Mouse (Mus musculus) stomach, embryonic 14.5 days (tissue): ENCODE data around the gene Prkar1a. TPM values are rescaled to one million over a fixed set of nuclear protein-coding genes. Genes with fewer than 3 reads are reported as not detected.
"Not testable (repeated sequence)": the region's sequence is repeated elsewhere in the genome, so short reads cannot be mapped to it uniquely, and the experiment has no call there.

Experiments
- ATAC-seq: fragments of 200-750 bp; cut with Nextera tagmentation; 2 replicates; pipeline ENCODE4 v1.8.0; 2017; ENCODE audit warnings: low read depth, moderate TSS enrichment; ENCODE audit not compliant: insufficient number of reproducible peaks, insufficient read depth, low FRiP score
- H3K27ac ChIP-seq: fragments of 300-500 bp; sonication (generic); 2 replicates; pipeline ENCODE4 v1.5.1; 2014; ENCODE audit warnings: mild to moderate bottlenecking, low read length, moderate library complexity, mixed read lengths
- H3K27me3 ChIP-seq: fragments of 300-500 bp; sonication (generic); 2 replicates; pipeline ENCODE4 v1.6.1; 2014; ENCODE audit warnings: low read length, control low read depth, mixed read lengths; ENCODE audit not compliant: control insufficient read depth, insufficient read depth
- H3K36me3 ChIP-seq: fragments of 300-500 bp; sonication (generic); 2 replicates; pipeline ENCODE4 v1.6.1; 2014; ENCODE audit warnings: mild to moderate bottlenecking, control low read depth, low read length, moderate library complexity, mixed read lengths; ENCODE audit not compliant: control insufficient read depth, insufficient read depth
- H3K4me1 ChIP-seq: fragments of 300-500 bp; sonication (generic); 2 replicates; pipeline ENCODE4 v1.6.1; 2014; ENCODE audit warnings: low read length, control low read depth, mixed read lengths; ENCODE audit not compliant: control insufficient read depth, insufficient read depth
- H3K4me2 ChIP-seq: fragments of 300-500 bp; sonication (generic); replicated peaks from 2 replicates; pipeline ENCODE4 v1.6.1; 2014; ENCODE audit warnings: low read depth, low read length, control low read depth
- H3K4me3 ChIP-seq: fragments of 300-500 bp; sonication (generic); 2 replicates; pipeline ENCODE4 v1.5.1; 2014; ENCODE audit warnings: low read depth, low read length, control low read depth
- H3K9ac ChIP-seq: fragments of 300-500 bp; sonication (generic); replicated peaks from 2 replicates; pipeline ENCODE4 v1.6.1; 2014; ENCODE audit warnings: low read depth, mild to moderate bottlenecking, control low read depth, low read length, moderate library complexity, mixed read lengths
- H3K9me3 ChIP-seq: fragments of 300-500 bp; sonication (generic); 2 replicates; pipeline ENCODE4 v1.6.1; 2016; ENCODE audit warnings: low read depth, low read length, control low read depth; ENCODE audit not compliant: control insufficient read depth
- WGBS: fragments of 180-500 bp; shearing (Covaris S2); extraction: QIAGEN DNeasy Blood & Tissue Kit; methylation state at CpG from one replicate; pipeline ENCODE4 v1.1.7; 2014; 5-methylcytosine and 5-hydroxymethylcytosine counted together
- polyA plus RNA-seq: library from polyadenylated mRNA; unstranded; fragments of >200 nt; fragmentation: Nextera tagmentation; extraction: Ambion mirVana; gene quantifications from 2 replicates; pipeline ENCODE4 v1.2.1, GENCODE M21; 2014

Gene Prkar1a
- polyA plus RNA-seq, 1 experiment from 2014 or later: 340 TPM

DNA sequence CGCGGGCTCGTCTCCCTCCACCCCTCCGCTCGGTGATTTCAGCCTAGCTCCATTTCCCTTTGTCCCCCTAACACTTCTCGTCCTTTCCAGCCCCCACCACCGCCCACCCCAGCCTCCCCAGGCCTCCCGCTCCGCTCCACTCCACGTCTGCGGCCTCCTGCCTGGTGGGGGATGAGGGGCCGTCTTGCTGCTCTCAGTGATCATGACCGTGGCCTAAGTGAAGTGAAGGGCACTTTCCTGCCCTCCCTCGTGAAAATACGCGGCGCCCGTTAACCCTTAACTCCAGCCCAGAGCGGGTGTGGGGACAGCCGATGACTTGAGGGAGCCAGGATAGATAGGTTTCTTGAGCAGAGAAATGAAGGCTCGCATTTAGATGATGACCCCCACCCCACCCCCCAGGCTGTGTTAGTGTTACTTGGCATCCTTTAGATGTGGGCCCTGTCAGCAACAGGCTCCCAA, 2.4 kb downstream of the Prkar1a start:
- H3K4me2 ChIP-seq: peak overlapping the region; percentile 92
- 1% methylated on average over 21 of the region's 21 CpGs for WGBS
- peaks cover 23% of the 10 kb centered on the region for H3K4me1 ChIP-seq
- no peaks in the 10 kb centered on the region for H3K9me3 ChIP-seq
- H3K27me3 ChIP-seq: no peaks in the 10 kb centered on the region
- peak overlapping the region; percentile 96 for H3K27ac ChIP-seq
- H3K36me3 ChIP-seq: peaks cover 26% of the 10 kb centered on the region
- peak overlapping the region; percentile 79 for H3K9ac ChIP-seq
- H3K4me3 ChIP-seq: peak overlapping the region; percentile 92
- no peak; the same call in 1 of the 2 replicates for ATAC-seq

DNA sequence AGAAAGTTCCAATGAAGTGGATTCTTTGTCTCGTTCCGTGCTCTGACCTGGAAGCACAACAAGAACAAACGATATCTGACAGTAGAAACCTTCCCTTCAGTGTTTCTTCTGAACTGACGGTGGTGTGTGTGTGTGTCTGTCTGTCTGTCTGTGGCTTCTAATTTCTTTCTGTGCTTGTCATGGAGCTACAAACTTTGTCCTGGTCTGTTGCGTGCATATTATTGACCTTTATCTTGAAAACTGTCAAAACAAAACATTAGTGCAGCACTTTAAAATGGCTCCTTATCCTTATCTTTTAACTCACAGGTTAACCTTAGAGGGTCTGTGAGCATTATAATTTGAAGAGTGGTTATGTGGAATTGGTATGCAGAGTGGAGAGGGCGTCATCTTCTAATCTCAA, 3.3 kb downstream of the Prkar1a start:
- H3K9me3 ChIP-seq: no peaks in the 10 kb centered on the region
- H3K4me2 ChIP-seq: peak overlapping the region; percentile 92
- H3K4me1 ChIP-seq: peaks cover 23% of the 10 kb centered on the region
- H3K9ac ChIP-seq: peak overlapping the region; percentile 79; the same call in 1 of the 2 replicates
- peaks cover 31% of the 10 kb centered on the region for H3K36me3 ChIP-seq
- H3K27me3 ChIP-seq: no peaks in the 10 kb centered on the region
- peak overlapping the region; percentile 92 for H3K4me3 ChIP-seq
- no peak overlapping the region for H3K27ac ChIP-seq
- ATAC-seq: no peak
- 36% methylated on average over 6 of the region's 6 CpGs for whole genome bisulfite sequencing

DNA sequence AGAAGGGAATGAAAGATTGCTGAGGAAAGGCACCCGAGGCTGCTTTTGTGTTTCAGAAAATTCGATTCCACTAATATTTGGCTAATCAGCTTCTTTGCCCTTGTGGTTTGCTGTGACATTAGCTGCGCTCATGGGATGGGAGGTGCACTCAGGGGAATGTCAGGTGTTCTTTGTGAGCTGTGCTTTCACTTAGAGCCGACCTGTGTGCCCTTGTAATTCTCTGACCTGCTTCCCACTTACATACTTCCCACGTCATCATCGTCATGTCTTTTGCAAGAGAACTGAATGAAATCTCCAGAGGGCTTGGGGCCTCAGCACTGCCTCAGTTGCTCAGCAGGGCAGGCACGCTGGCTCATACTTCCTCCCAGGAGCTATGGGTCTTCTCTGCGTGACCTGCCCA, 4.0 kb downstream of the Prkar1a start:
- no peak for ATAC-seq
- no peak overlapping the region for H3K27ac ChIP-seq
- H3K4me1 ChIP-seq: peaks cover 23% of the 10 kb centered on the region
- peak overlapping the region; percentile 92 for H3K4me2 ChIP-seq
- no peak overlapping the region for H3K4me3 ChIP-seq
- peaks cover 31% of the 10 kb centered on the region for H3K36me3 ChIP-seq
- H3K9me3 ChIP-seq: no peaks in the 10 kb centered on the region
- H3K9ac ChIP-seq: no peak overlapping the region
- no peaks in the 10 kb centered on the region for H3K27me3 ChIP-seq
- WGBS: 48% methylated on average over 8 of the region's 8 CpGs

GRCm38 (mm10) chr11:109654581-109654980, 5.4 kb downstream of the Prkar1a start:
- H3K4me1 ChIP-seq: peaks cover 18% of the 10 kb centered on the region
- no peaks in the 10 kb centered on the region for H3K9me3 ChIP-seq
- no peak overlapping the region for H3K9ac ChIP-seq
- 92% methylated on average over 6 of the region's 6 CpGs for WGBS
- H3K27me3 ChIP-seq: no peaks in the 10 kb centered on the region
- peaks cover 39% of the 10 kb centered on the region for H3K36me3 ChIP-seq
- no peak overlapping the region for H3K27ac ChIP-seq
- no peak for ATAC-seq
- H3K4me2 ChIP-seq: no peak overlapping the region
- H3K4me3 ChIP-seq: no peak overlapping the region

DNA sequence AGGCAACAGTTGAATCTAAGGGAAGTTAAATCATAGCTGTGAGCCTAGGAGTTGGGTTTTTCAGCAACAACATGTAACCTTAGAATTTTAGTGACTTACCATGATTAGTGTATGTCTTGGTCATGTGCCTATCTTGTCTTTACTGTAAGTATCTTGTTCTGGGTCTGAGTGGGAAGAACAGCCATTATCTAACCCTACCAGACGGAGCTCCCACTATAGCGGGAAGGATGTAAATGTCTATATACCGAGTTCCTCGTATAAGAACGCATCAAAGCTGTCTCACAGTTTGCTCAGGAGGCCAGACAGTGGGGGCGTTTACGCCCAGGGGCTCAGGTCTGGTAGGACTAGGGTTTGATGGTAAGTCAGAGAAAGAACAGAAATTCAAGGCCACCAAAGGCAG, 7.0 kb downstream of the Prkar1a start:
- ATAC-seq: no peak
- Histone ChIP-seq H3K4me3 (no peak overlapping the region), H3K9ac (no peak overlapping the region), H3K27ac (no peak overlapping the region), H3K4me2 (no peak overlapping the region), H3K27me3 (no peaks in the 10 kb centered on the region), H3K4me1 (peaks cover 18% of the 10 kb centered on the region), H3K36me3 (peaks cover 56% of the 10 kb centered on the region), H3K9me3 (no peaks in the 10 kb centered on the region)
- WGBS: 86% methylated on average over 7 of the region's 7 CpGs

GRCm38 (mm10) chr11:109660526-109660925, 11.3 kb downstream of the Prkar1a start:
- H3K27me3 ChIP-seq, H3K4me3 ChIP-seq: not testable (repeated sequence)

DNA sequence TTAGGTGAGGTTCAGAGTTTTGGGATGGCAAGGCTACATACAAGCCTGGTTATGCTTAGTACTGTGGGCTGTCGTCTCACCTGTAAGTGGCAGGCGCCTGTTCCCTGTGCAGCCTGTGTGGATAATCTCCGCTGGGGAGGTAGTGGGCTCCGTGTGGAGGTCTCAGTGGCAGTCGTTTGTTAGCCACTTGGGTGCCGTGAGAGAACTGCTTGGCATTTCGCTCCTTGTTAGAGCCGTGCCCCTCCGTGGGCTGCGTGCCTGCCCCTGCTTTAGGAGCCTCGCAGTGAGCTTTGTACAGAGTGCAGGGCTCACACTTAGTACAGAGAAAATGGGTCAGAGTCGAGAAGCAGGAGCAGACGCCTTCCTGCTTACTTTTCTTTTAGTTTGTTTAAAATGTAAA, 15.1 kb downstream of the Prkar1a start:
- no peak for ATAC-seq
- peaks cover 83% of the 10 kb centered on the region for H3K36me3 ChIP-seq
- H3K4me2 ChIP-seq: no peak overlapping the region
- no peaks in the 10 kb centered on the region for H3K4me1 ChIP-seq
- no peaks in the 10 kb centered on the region for H3K27me3 ChIP-seq
- H3K9me3 ChIP-seq: no peaks in the 10 kb centered on the region
- 86% methylated on average over 13 of the region's 13 CpGs for WGBS
- no peak overlapping the region for H3K4me3 ChIP-seq
- no peak overlapping the region for H3K27ac ChIP-seq
- no peak overlapping the region for H3K9ac ChIP-seq

More at GRCm38 (mm10) chr11:109660526-109660925, 11.3 kb downstream of the Prkar1a start:
- not testable (repeated sequence) for H3K9me3 ChIP-seq, H3K27ac ChIP-seq, H3K4me2 ChIP-seq, H3K9ac ChIP-seq, H3K4me1 ChIP-seq, ATAC-seq
- 90% methylated on average over 8 of the region's 8 CpGs for WGBS
- peaks cover 71% of the 10 kb centered on the region for H3K36me3 ChIP-seq

- Histone ChIP-seq H3K4me2 (no peak overlapping the region), H3K27me3 (no peaks in the 10 kb centered on the region), H3K9ac (no peak overlapping the region), H3K9me3 (no peaks in the 10 kb centered on the region), H3K27ac (no peak overlapping the region), H3K4me3 (no peak overlapping the region), H3K36me3 (peaks cover 73% of the 10 kb centered on the region), H3K4me1 (no peaks in the 10 kb centered on the region)
- ATAC-seq: no peak
- WGBS: 87% methylated on average over 6 of the region's 6 CpGs
Observed at GRCm38 (mm10) chr11:109665424-109665823, 16.2 kb downstream of the Prkar1a start.

DNA sequence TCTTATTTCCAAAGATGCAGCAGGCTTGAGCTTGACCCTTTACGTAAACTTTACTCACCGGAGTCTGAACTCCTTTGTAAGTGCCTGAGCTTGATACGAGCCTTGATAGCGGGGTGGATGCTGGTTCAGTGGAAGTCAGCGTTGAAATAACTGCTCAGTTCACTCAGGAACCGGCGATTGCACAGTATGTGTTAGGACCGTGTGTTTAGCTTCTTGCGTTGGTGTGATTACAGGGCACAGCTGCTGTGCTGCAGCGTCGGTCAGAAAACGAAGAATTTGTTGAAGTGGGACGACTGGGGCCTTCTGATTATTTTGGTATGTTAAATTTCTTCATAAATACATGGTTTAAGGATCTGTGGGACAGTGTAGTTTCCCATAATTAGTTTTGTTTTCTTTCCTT, 17.2 kb downstream of the Prkar1a start:
- no peaks in the 10 kb centered on the region for H3K9me3 ChIP-seq
- H3K27me3 ChIP-seq: no peaks in the 10 kb centered on the region
- H3K4me3 ChIP-seq: no peak overlapping the region
- no peak for ATAC-seq
- no peak overlapping the region for H3K9ac ChIP-seq
- H3K36me3 ChIP-seq: peaks cover 64% of the 10 kb centered on the region
- 91% methylated on average over 13 of the region's 13 CpGs for WGBS
- H3K4me2 ChIP-seq: no peak overlapping the region
- H3K4me1 ChIP-seq: no peaks in the 10 kb centered on the region
- H3K27ac ChIP-seq: no peak overlapping the region
